ENCODE assay signal across 8 mouse cellular contexts in genomic region chr13:114388211-114388965, GRCm38 (mm10). TPM values are rescaled to one million over a fixed set of nuclear protein-coding genes. Genes with fewer than 3 reads are reported as not detected.
DNase-seq lines count a peak whose midpoint lies in the region; ATAC-seq and TF ChIP-seq lines count a peak whose summit lies in the region.

Gene Ndufs4 (minus strand): TSS chr13:114388258.

- intact Hi-C loops in heart, adult 2 months (cut with DNase I): loop anchor here (5.0 kb wide), 1 partner anchor 596 kb away; the partner anchor contains the start of gene Arl15
- intact Hi-C loops in heart, postnatal 14 days (cut with DNase I): no loop called here

- no peak for TF ChIP-seq POLR2A in heart, adult 2 months (IDR thresholded peaks at IDR 0.05; ENCODE audit: insufficient read depth, low read depth, low read length)

- H3K4me1 ChIP-seq in heart, adult 2 months (ENCODE audit: control insufficient read depth, insufficient read depth, low read length): no peaks in the 10 kb centered on the region
- H3K4me1 ChIP-seq in limb, embryonic 11.5 days (ENCODE audit: control insufficient read depth, insufficient read depth, low read length): 0 out of 2 replicates have a peak, but pooled peaks cover 2% of the 10 kb centered on the region

- peaks cover 4% of the 10 kb centered on the region for H3K79me2 ChIP-seq in heart, adult 2 months (replicated peaks; ENCODE audit: control insufficient read depth, insufficient read depth, low read length)

- no peak for ATAC-seq in erythroblast, adult 5-6 weeks (replicated peaks; ENCODE audit: low FRiP score, poor library complexity, severe bottlenecking)
- no peak; the same call in 1 of the 2 replicates for ATAC-seq in limb, embryonic 11.5 days (ENCODE audit: insufficient number of reproducible peaks, low FRiP score, low TSS enrichment, low read depth)
- no peak for ATAC-seq in neutrophil, adult 5-6 weeks (ENCODE audit: extremely low read depth, insufficient number of reproducible peaks, low FRiP score, poor library complexity, severe bottlenecking)

- no peak for TF ChIP-seq EP300 in heart, adult 2 months (IDR thresholded peaks at IDR 0.05; ENCODE audit: insufficient read depth, low read depth, low read length)

- peak within 1 kb of the TSS; percentile 86 for H3K27ac ChIP-seq in heart, adult 2 months
- H3K27ac ChIP-seq in limb, embryonic 11.5 days (replicated peaks; ENCODE audit: low read depth, low read length): peak within 1 kb of the TSS; percentile 57; the same call in 1 of the 2 replicates

- no peaks in the 10 kb centered on the region for H3K36me3 ChIP-seq in heart, adult 2 months (ENCODE audit: control insufficient read depth, insufficient read depth, low read length)
- H3K36me3 ChIP-seq in limb, embryonic 11.5 days (ENCODE audit: control insufficient read depth, insufficient read depth, low read length): no peaks in the 10 kb centered on the region

- peak within 1 kb of the TSS; percentile 71 for H3K4me2 ChIP-seq in limb, embryonic 11.5 days (ENCODE audit: low read depth, severe bottlenecking)

- peak within 1 kb of the TSS; percentile 99 for H3K4me3 ChIP-seq in heart, adult 2 months
- peak within 1 kb of the TSS; percentile 77 for H3K4me3 ChIP-seq in limb, embryonic 11.5 days (ENCODE audit: low read depth, low read length)

- no peaks in the 10 kb centered on the region for H3K27me3 ChIP-seq in heart, adult 2 months (ENCODE audit: control insufficient read depth, insufficient read depth, low read length)
- no peaks in the 10 kb centered on the region for H3K27me3 ChIP-seq in limb, embryonic 11.5 days (ENCODE audit: control insufficient read depth, insufficient read depth, low read length)

- no peaks in the 10 kb centered on the region for H3K9me3 ChIP-seq in limb, embryonic 11.5 days (ENCODE audit: control insufficient read depth, low read length)

- no peak for DNase-seq in heart, adult 2 months
- DNase-seq in heart, adult 11 months: no peak
- peak; percentile 14 for DNase-seq in CD4-positive, CD25-positive, alpha-beta regulatory T cell, adult 2 months (ENCODE audit: low read depth, low spot score)
- DNase-seq in heart, postnatal 14 days: no peak
- DNase-seq in limb, embryonic 11.5 days (ENCODE audit: low spot score): no peak
- DNase-seq in kidney, postnatal 10 days: no peak

- peak within 1 kb of the TSS; percentile 69 for H3K9ac ChIP-seq in heart, adult 2 months (ENCODE audit: low read depth, low read length)
- H3K9ac ChIP-seq in limb, embryonic 11.5 days (ENCODE audit: low read length): peak within 1 kb of the TSS; percentile 78

- 43% methylated on average over 12 of the region's 13 CpGs for WGBS in heart, adult 2 months
- 44% methylated on average over 13 of the region's 13 CpGs for WGBS in limb, embryonic 11.5 days

- no peak for TF ChIP-seq CTCF in heart, adult 2 months (IDR thresholded peaks at IDR 0.05)

RNA-seq across cellular contexts. Expression of gene Ndufs4, which starts in this region (rescaled TPM):
- total RNA-seq in heart, adult 2 months (2021): 100 to 1,000 TPM; 493 to 588 TPM
- 173 and 185 TPM in 2 replicates for polyA plus RNA-seq in heart, adult 2 months (2012; rRNA removed)
- total RNA-seq in erythroblast, adult 5-6 weeks (2015; ENCODE audit: low replicate concordance): 37.8 and 90.5 TPM in 2 replicates
- total RNA-seq in erythroblast, adult 5-6 weeks (2017; ENCODE audit: low replicate concordance): 16.4 and 51.0 TPM in 2 replicates
- 100 to 1,000 TPM; 507 to 527 TPM for total RNA-seq in heart, postnatal 14 days (2021)
- 310 and 323 TPM in 2 replicates for polyA plus RNA-seq in limb, embryonic 11.5 days (2014; fragmentation: Nextera tagmentation; extraction: Ambion mirVana)
- total RNA-seq in neutrophil, adult 5-6 weeks (2017): 55.5 and 91.0 TPM in 2 replicates
